ENCODE assay signal across 8 mouse cellular contexts in genomic region chr9:27109533-27110514, GRCm38 (mm10). TPM values are rescaled to one million over a fixed set of nuclear protein-coding genes. Genes with fewer than 3 reads are reported as not detected.
A peak's percentile ranks its signal among the peaks of the same experiment; 100 is the strongest.
DNase-seq lines count a peak whose midpoint lies in the region; ATAC-seq and TF ChIP-seq lines count a peak whose summit lies in the region.

No protein-coding gene starts in this region.

- H3K27me3 ChIP-seq in hindbrain, postnatal 0 days (ENCODE audit: insufficient read depth, low read length), result no peaks in the 10 kb centered on the region
- H3K27me3 ChIP-seq in hindbrain, embryonic 11.5 days (ENCODE audit: control insufficient read depth, insufficient read depth, low read length), result no peaks in the 10 kb centered on the region
- no peaks in the 10 kb centered on the region for H3K27me3 ChIP-seq in kidney, embryonic 15.5 days
- no peaks in the 10 kb centered on the region for H3K27me3 ChIP-seq in liver, embryonic 16.5 days (ENCODE audit: control insufficient read depth, insufficient read depth, low read depth, low read length)

- ATAC-seq in hindbrain, postnatal 0 days, result no peak; the same call in 1 of the 2 replicates
- no peak for ATAC-seq in hindbrain, embryonic 11.5 days (ENCODE audit: low FRiP score)
- ATAC-seq in kidney, embryonic 15.5 days (replicated peaks; ENCODE audit: low FRiP score), result peak; percentile 34; the same call in 1 of the 2 replicates
- peak; percentile 62 for ATAC-seq in liver, embryonic 16.5 days (ENCODE audit: low read depth)

- DNase-seq in hindbrain, postnatal 0 days (ENCODE audit: low spot score), result peak; percentile 34
- no peak for DNase-seq in hindbrain, embryonic 11.5 days (ENCODE audit: low spot score)
- DNase-seq in adrenal gland, postnatal 25 days, result peak; percentile 55
- DNase-seq in gonadal fat pad, adult 2 months (ENCODE audit: low read depth), result peak; percentile 8
- peak; percentile 51 for DNase-seq in right cerebral cortex, postnatal 25 days
- DNase-seq in cerebellum, postnatal 4 days (ENCODE audit: low spot score in 2 of 2), result no peak

- WGBS in hindbrain, postnatal 0 days, result 60% methylated on average over 22 of the region's 22 CpGs
- WGBS in hindbrain, embryonic 11.5 days, result 84% methylated on average over 22 of the region's 22 CpGs
- WGBS in kidney, embryonic 15.5 days, result 75% methylated on average over 22 of the region's 22 CpGs
- WGBS in liver, embryonic 16.5 days (ENCODE audit: insufficient replicate concordance), result 41% methylated on average over 22 of the region's 22 CpGs

- no peak overlapping the region for H3K4me3 ChIP-seq in hindbrain, postnatal 0 days (ENCODE audit: low read length)
- no peak overlapping the region for H3K4me3 ChIP-seq in hindbrain, embryonic 11.5 days (ENCODE audit: low read depth, low read length)
- H3K4me3 ChIP-seq in kidney, embryonic 15.5 days (replicated peaks), result no peak overlapping the region
- no peak overlapping the region for H3K4me3 ChIP-seq in liver, embryonic 16.5 days (ENCODE audit: low read depth, low read length)

- no peak overlapping the region for H3K9ac ChIP-seq in hindbrain, postnatal 0 days (replicated peaks; ENCODE audit: low read length)
- H3K9ac ChIP-seq in hindbrain, embryonic 11.5 days (ENCODE audit: low read depth, low read length), result no peak overlapping the region
- H3K9ac ChIP-seq in kidney, embryonic 15.5 days, result no peak overlapping the region
- H3K9ac ChIP-seq in liver, embryonic 16.5 days (ENCODE audit: low read depth, low read length), result no peak overlapping the region

- no peak for TF ChIP-seq CTCF in hindbrain, postnatal 0 days (IDR thresholded peaks at IDR 0.05; ENCODE audit: low read depth)

- no peak overlapping the region for H3K4me2 ChIP-seq in hindbrain, postnatal 0 days (ENCODE audit: low read depth, low read length)
- H3K4me2 ChIP-seq in hindbrain, embryonic 11.5 days (replicated peaks; ENCODE audit: low read depth, low read length), result no peak overlapping the region
- H3K4me2 ChIP-seq in kidney, embryonic 15.5 days, result no peak overlapping the region
- no peak overlapping the region for H3K4me2 ChIP-seq in liver, embryonic 16.5 days (ENCODE audit: low read depth, low read length)

- no peaks in the 10 kb centered on the region for H3K36me3 ChIP-seq in hindbrain, postnatal 0 days (ENCODE audit: insufficient read depth, low read length)
- H3K36me3 ChIP-seq in hindbrain, embryonic 11.5 days (ENCODE audit: control insufficient read depth, insufficient read depth, low read length), result 0 out of 2 replicates have a peak, but pooled peaks cover under 1% of the 10 kb centered on the region
- H3K36me3 ChIP-seq in kidney, embryonic 15.5 days, result no peaks in the 10 kb centered on the region
- no peaks in the 10 kb centered on the region for H3K36me3 ChIP-seq in liver, embryonic 16.5 days (ENCODE audit: control insufficient read depth, insufficient read depth)

- 0 out of 2 replicates have a peak, but pooled peaks cover 3% of the 10 kb centered on the region for H3K4me1 ChIP-seq in hindbrain, postnatal 0 days (ENCODE audit: insufficient read depth, low read length)
- H3K4me1 ChIP-seq in hindbrain, embryonic 11.5 days (replicated peaks; ENCODE audit: control insufficient read depth, insufficient read depth, low read length), result no peaks in the 10 kb centered on the region
- H3K4me1 ChIP-seq in kidney, embryonic 15.5 days, result 0 out of 2 replicates have a peak, but pooled peaks cover 12% of the 10 kb centered on the region
- H3K4me1 ChIP-seq in liver, embryonic 16.5 days (ENCODE audit: control insufficient read depth, low read depth, low read length), result peaks cover 2% of the 10 kb centered on the region; the same call in 1 of the 2 replicates

- no peak overlapping the region for H3K27ac ChIP-seq in hindbrain, postnatal 0 days
- no peak overlapping the region for H3K27ac ChIP-seq in hindbrain, embryonic 11.5 days (ENCODE audit: low read depth, low read length)
- peak overlapping the region; percentile 75 for H3K27ac ChIP-seq in kidney, embryonic 15.5 days
- no peak overlapping the region for H3K27ac ChIP-seq in liver, embryonic 16.5 days (ENCODE audit: low read length)

- H3K9me3 ChIP-seq in hindbrain, postnatal 0 days (ENCODE audit: low read length), result no peaks in the 10 kb centered on the region
- no peaks in the 10 kb centered on the region for H3K9me3 ChIP-seq in hindbrain, embryonic 11.5 days (ENCODE audit: control insufficient read depth, low read length)
- H3K9me3 ChIP-seq in kidney, embryonic 15.5 days (replicated peaks), result no peaks in the 10 kb centered on the region
- no peaks in the 10 kb centered on the region for H3K9me3 ChIP-seq in liver, embryonic 16.5 days (replicated peaks; ENCODE audit: control insufficient read depth, low read length)

RNA-seq across cellular contexts. Expression of gene Jam3, which starts 45.4 kb away (rescaled TPM):
- total RNA-seq in hindbrain, postnatal 0 days (2014; rRNA removed), result 33.8 and 37.6 TPM in 2 replicates
- polyA plus RNA-seq in hindbrain, postnatal 0 days (2015; fragmentation: Nextera tagmentation; extraction: Ambion mirVana), result 28.9 and 32.6 TPM in 2 replicates
- polyA plus RNA-seq in hindbrain, embryonic 11.5 days (2014; fragmentation: Nextera tagmentation; extraction: Ambion mirVana), result 151 and 163 TPM in 2 replicates
- total RNA-seq in adrenal gland, postnatal 25 days (2021), result 35.7 and 36.5 TPM in 2 replicates
- polyA plus RNA-seq in gonadal fat pad, adult 2 months (2012; rRNA removed), result 14.9 and 16.2 TPM in 2 replicates
- polyA plus RNA-seq in kidney, embryonic 15.5 days (2015; fragmentation: Nextera tagmentation; extraction: Ambion mirVana), result 82.3 and 83.1 TPM in 2 replicates
- 2.9 and 3.0 TPM in 2 replicates for polyA plus RNA-seq in liver, embryonic 16.5 days (2015; fragmentation: Nextera tagmentation; extraction: Ambion mirVana)

Comparison
In these comparisons a context has a peak if more than half of its experiments do, and no peak if none do; other contexts are left out.
1. DNase-seq: peak in hindbrain, postnatal 0 days (single experiment), adrenal gland, postnatal 25 days (single experiment), gonadal fat pad, adult 2 months (single experiment) and right cerebral cortex, postnatal 25 days (single experiment); none in hindbrain, embryonic 11.5 days (single experiment) and cerebellum, postnatal 4 days (0 of 2).
2. ATAC-seq: peak in kidney, embryonic 15.5 days (single experiment) and liver, embryonic 16.5 days (single experiment); none in hindbrain, postnatal 0 days (single experiment) and hindbrain, embryonic 11.5 days (single experiment).